Mouse (Mus musculus) forebrain, embryonic 10.5 days (tissue): Measurements from ENCODE around the gene Nudt15. TPM values are rescaled to one million over a fixed set of nuclear protein-coding genes. Genes with fewer than 3 reads are reported as not detected.

Experiments
- DNase-seq: peaks from one replicate; pipeline ENCODE4 v3.0.0-alpha.2; 2017; ENCODE audit warnings: low spot score; ENCODE audit errors: extremely low spot score
- H3K27ac ChIP-seq: fragments of 300-500 bp; sonication (generic); 2 replicates; pipeline ENCODE4 v1.5.1; 2016; ENCODE audit warnings: mild to moderate bottlenecking
- H3K27me3 ChIP-seq: fragments of 300-500 bp; sonication (generic); 2 replicates; pipeline ENCODE4 v1.6.1; 2016; ENCODE audit warnings: mild to moderate bottlenecking; ENCODE audit not compliant: poor library complexity, severe bottlenecking
- H3K36me3 ChIP-seq: fragments of 300-500 bp; sonication (generic); replicated peaks from 2 replicates; pipeline ENCODE4 v1.6.1; 2016; ENCODE audit warnings: mild to moderate bottlenecking, moderate library complexity
- H3K4me1 ChIP-seq: fragments of 300-500 bp; sonication (generic); 2 replicates; pipeline ENCODE4 v1.6.1; 2016
- H3K4me3 ChIP-seq: fragments of 300-500 bp; sonication (generic); 2 replicates; pipeline ENCODE4 v1.5.1; 2016; ENCODE audit warnings: mild to moderate bottlenecking, moderate library complexity
- H3K9me3 ChIP-seq: fragments of 300-500 bp; sonication (generic); 2 replicates; pipeline ENCODE4 v1.6.1; 2016; ENCODE audit warnings: mild to moderate bottlenecking, moderate library complexity
- WGBS: fragments of 180-500 bp; shearing (Covaris S2); methylation state at CpG from one replicate; pipeline ENCODE4 v1.1.7; 2016; 5-methylcytosine and 5-hydroxymethylcytosine counted together
- polyA plus RNA-seq: library from polyadenylated mRNA; unstranded; fragments of >200 nt; fragmentation: Nextera tagmentation; extraction: Ambion mirVana; gene quantifications from 2 replicates; pipeline ENCODE4 v1.2.1, GENCODE M21; 2016

The Nudt15 gene
- polyA plus RNA-seq, 1 experiment from 2014 or later: 10.3 TPM

GRCm38 (mm10) chr14:73477077-73477476 lies 71.0 kb downstream of the Nudt15 start:
- Histone ChIP-seq H3K4me1 (peaks cover 23% of the 10 kb centered on the region), H3K36me3 (no peaks in the 10 kb centered on the region), H3K9me3 (no peaks in the 10 kb centered on the region), H3K27me3 (no peaks in the 10 kb centered on the region), H3K27ac (0 out of 2 replicates have a peak overlapping the region, but pooled peaks have one; percentile 48), H3K4me3 (no peak overlapping the region)
- whole genome bisulfite sequencing: 91% methylated on average over 10 of the region's 10 CpGs
- DNase-seq: no peak

- Histone ChIP-seq H3K27me3 (no peaks in the 10 kb centered on the region), H3K4me3 (no peak overlapping the region), H3K36me3 (no peaks in the 10 kb centered on the region), H3K27ac (peak overlapping the region; percentile 48; the same call in 1 of the 2 replicates), H3K4me1 (peaks cover 23% of the 10 kb centered on the region), H3K9me3 (no peaks in the 10 kb centered on the region)
- 83% methylated on average over 8 of the region's 8 CpGs for WGBS
- no peak for DNase-seq
These were observed 71.6 kb downstream of the Nudt15 start for GRCm38 (mm10) chr14:73476361-73476934.

GRCm38 (mm10) chr14:73475506-73475905 lies 72.5 kb downstream of the Nudt15 start:
- no peak for DNase-seq
- peaks cover 23% of the 10 kb centered on the region for H3K4me1 ChIP-seq
- no peak overlapping the region for H3K4me3 ChIP-seq
- H3K36me3 ChIP-seq: no peaks in the 10 kb centered on the region
- peak overlapping the region; percentile 4; the same call in 1 of the 2 replicates for H3K27ac ChIP-seq
- no peaks in the 10 kb centered on the region for H3K27me3 ChIP-seq
- 88% methylated on average over 7 of the region's 7 CpGs for WGBS
- H3K9me3 ChIP-seq: no peaks in the 10 kb centered on the region

GRCm38 (mm10) chr14:73474636-73475093 lies 73.4 kb downstream of the Nudt15 start:
- H3K9me3 ChIP-seq: no peaks in the 10 kb centered on the region
- no peak overlapping the region for H3K4me3 ChIP-seq
- DNase-seq: no peak
- H3K36me3 ChIP-seq: no peaks in the 10 kb centered on the region
- WGBS: 39% methylated on average over 7 of the region's 7 CpGs
- H3K4me1 ChIP-seq: peaks cover 21% of the 10 kb centered on the region
- H3K27ac ChIP-seq: peak overlapping the region; percentile 40; the same call in 1 of the 2 replicates
- H3K27me3 ChIP-seq: no peaks in the 10 kb centered on the region

- H3K9me3 ChIP-seq: no peaks in the 10 kb centered on the region
- H3K36me3 ChIP-seq: no peaks in the 10 kb centered on the region
- DNase-seq: no peak
- H3K4me3 ChIP-seq: no peak overlapping the region
- 68% methylated on average over 3 of the region's 3 CpGs for WGBS
- H3K27ac ChIP-seq: peak overlapping the region; percentile 40; the same call in 1 of the 2 replicates
- no peaks in the 10 kb centered on the region for H3K27me3 ChIP-seq
- H3K4me1 ChIP-seq: peaks cover 17% of the 10 kb centered on the region
These were observed 74.2 kb downstream of the Nudt15 start for GRCm38 (mm10) chr14:73473670-73474460.

GRCm38 (mm10) chr14:73472205-73472604 lies 75.8 kb downstream of the Nudt15 start:
- H3K9me3 ChIP-seq: no peaks in the 10 kb centered on the region
- peak overlapping the region; percentile 4; the same call in 1 of the 2 replicates for H3K27ac ChIP-seq
- DNase-seq: no peak
- H3K27me3 ChIP-seq: no peaks in the 10 kb centered on the region
- peaks cover 17% of the 10 kb centered on the region for H3K4me1 ChIP-seq
- H3K36me3 ChIP-seq: no peaks in the 10 kb centered on the region
- H3K4me3 ChIP-seq: no peak overlapping the region
- 69% methylated on average over 7 of the region's 7 CpGs for WGBS

GRCm38 (mm10) chr14:73470593-73470992 lies 77.4 kb downstream of the Nudt15 start:
- Histone ChIP-seq H3K36me3 (no peaks in the 10 kb centered on the region), H3K9me3 (no peaks in the 10 kb centered on the region), H3K27ac (no peak overlapping the region), H3K4me3 (no peak overlapping the region), H3K27me3 (no peaks in the 10 kb centered on the region), H3K4me1 (peaks cover 17% of the 10 kb centered on the region; the same call in 1 of the 2 replicates)
- DNase-seq: no peak
- 84% methylated on average over 8 of the region's 8 CpGs for WGBS

- Histone ChIP-seq H3K27ac (no peak overlapping the region), H3K9me3 (no peaks in the 10 kb centered on the region), H3K4me3 (no peak overlapping the region), H3K4me1 (peaks cover 15% of the 10 kb centered on the region; the same call in 1 of the 2 replicates), H3K36me3 (no peaks in the 10 kb centered on the region), H3K27me3 (no peaks in the 10 kb centered on the region)
- no peak for DNase-seq
- WGBS: 86% methylated on average over 7 of the region's 7 CpGs
These were observed 78.5 kb downstream of the Nudt15 start for GRCm38 (mm10) chr14:73469506-73469905.

Other genes with a start within 250 kb of the Nudt15 start
- 21.3 and 27.7 TPM in 2 replicates for gene Rb1, start 222.4 kb downstream of the Nudt15 start, polyA plus RNA-seq
- 192 and 209 TPM in 2 replicates for gene Itm2b, start 163.0 kb downstream of the Nudt15 start, polyA plus RNA-seq
- 121 and 124 TPM in 2 replicates for gene Med4, start 38.2 kb downstream of the Nudt15 start, polyA plus RNA-seq
- 109 and 120 TPM in 2 replicates for gene Sucla2, start 22.9 kb downstream of the Nudt15 start, polyA plus RNA-seq
- gene Gm21750, start 113.0 kb upstream of the Nudt15 start, polyA plus RNA-seq: not detected in 2 replicates